Mouse (Mus musculus): Measurements from ENCODE around the gene S1pr2.
"Not testable (repeated sequence)": the region's sequence is repeated elsewhere in the genome, so short reads cannot be mapped to it uniquely, and the experiment has no call there.

S1pr2 gene

DNA sequence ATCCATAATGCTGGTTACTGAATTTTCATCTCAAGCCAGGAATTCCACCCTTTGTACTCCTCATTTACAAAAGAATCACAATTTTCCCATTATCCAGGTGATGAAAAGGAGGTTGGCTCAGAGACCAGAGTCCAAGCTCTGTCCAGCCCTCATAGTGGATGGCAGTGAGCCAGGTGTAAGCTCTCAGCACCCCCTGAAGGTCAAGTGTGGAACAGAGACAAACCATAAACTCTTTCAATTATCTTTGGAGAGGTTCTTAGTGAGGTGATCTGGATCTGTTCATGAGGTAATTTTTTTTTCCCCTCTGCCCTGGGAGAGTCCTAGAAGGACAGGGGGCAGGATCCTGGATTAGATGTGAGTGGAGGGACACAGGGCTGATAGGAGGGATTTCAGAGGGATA is 24.2 kb upstream of the S1pr2 start:
- peak; percentile 74 to 76 for DNase-seq

DNA sequence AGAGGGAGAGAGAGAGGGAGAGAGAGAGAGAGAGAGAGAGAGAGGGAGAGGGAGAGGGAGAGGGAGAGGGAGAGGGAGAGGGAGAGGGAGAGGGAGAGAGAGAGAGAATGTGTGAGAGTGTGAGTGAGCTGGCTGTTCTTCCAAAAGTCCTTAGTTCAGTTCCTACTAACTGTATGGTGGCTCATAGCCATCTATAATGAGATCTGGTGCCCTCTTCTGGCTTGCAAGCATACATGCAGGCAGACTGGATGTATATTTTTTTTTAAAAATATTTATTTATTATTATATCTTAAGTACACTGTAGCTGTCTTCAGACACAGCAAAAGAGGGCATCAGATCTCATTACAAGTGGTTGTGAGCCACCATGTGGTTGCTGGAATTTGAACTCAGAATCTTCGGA is 21.8 kb upstream of the S1pr2 start:
- not testable (repeated sequence) for DNase-seq

DNA sequence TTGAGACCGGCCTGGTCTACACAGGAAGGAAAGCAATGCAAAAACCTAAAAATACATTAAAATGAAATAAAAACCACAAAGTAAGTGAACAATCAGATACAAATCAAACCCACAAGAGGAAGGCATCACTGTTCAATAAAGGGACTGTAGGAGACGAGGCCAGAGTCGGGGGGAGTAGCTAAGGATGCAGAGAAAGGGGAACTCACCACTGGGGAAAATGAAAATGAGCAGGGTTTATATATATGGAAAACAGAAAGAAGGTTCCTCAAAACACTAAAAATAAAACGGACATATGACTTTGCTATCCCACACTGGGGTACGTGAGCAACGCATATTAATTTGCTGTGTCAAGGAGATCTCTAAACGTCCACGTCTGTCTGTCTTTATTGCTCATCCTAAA is 20.5 kb upstream of the S1pr2 start:
- DNase-seq = no peak

- peak; percentile 68 to 85 for DNase-seq
Observed at GRCm38 (mm10) chr9:20995069-20995468, 18.5 kb upstream of the S1pr2 start.

GRCm38 (mm10) chr9:20993165-20993898 is 16.8 kb upstream of the S1pr2 start:
- DNase-seq = no peak

- DNase-seq = no peak
Observed at GRCm38 (mm10) chr9:20991587-20991986, 15.0 kb upstream of the S1pr2 start.

DNA sequence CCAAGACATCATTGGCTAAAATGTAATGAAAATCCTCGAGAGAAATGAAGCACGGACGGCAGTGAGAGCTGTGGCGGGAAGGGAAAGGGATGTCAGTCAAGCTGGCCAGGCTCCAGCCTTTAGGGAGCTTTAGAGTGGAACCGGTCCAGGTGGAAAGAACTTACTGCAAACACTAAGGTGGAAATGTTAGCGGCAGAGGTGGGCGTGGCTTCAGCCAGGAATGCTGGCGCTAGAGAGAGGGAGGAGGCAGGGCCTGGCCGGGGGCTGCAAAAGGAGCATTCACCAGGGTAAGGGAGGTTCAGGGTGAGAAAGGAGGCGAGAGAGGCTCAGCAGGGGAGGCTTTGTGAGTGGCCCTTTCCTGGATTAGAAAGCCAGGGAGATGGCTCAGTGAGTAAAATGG is 14.3 kb upstream of the S1pr2 start:
- peak; percentile 74 to 82 for DNase-seq

DNA sequence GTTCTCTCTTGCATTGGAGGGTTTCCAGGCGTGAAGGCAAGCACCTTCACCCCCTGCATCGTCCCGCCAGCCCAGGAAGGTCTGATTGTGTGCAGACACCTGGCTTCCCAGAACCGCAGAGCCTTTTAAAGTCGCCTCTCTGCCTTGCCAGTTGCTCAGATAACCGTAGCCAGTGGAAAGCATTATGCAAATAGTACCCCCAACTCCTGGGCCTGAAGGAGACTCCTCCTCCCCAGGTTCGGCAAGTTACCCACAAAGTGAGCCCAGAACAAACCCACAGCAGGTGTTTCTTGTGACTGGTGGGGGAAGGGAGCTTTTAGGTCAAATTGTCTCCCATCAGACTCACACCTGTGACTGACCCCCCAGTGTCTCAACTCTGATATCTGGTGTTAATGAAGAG is 11.4 kb upstream of the S1pr2 start:
- DNase-seq = no peak

- DNase-seq = no peak
Observed at GRCm38 (mm10) chr9:20986952-20987686, 10.5 kb upstream of the S1pr2 start.

- no peak for DNase-seq
Observed at GRCm38 (mm10) chr9:20983169-20983568, 6.6 kb upstream of the S1pr2 start.

DNA sequence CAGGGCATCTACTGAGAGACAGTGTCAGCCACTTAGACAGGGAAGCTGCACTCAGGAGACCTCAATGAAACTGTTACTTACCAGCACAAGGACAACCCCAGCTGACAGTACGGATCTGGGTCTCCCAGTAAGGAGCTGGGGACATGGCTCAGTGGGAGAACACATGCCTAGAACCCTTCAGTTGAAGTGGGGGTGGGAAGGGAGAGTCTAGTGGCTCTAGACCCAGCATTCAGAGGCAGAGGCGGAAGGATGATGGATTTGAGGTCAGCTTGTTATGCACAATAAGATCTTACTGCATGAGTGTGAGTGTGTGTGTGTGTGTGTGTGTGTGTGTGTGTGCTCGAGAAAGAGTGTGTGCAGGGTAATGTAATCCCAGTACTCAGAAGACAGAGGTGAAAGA is 5.6 kb upstream of the S1pr2 start:
- no peak for DNase-seq

GRCm38 (mm10) chr9:20979769-20980168 is 3.2 kb upstream of the S1pr2 start:
- DNase-seq = no peak

DNA sequence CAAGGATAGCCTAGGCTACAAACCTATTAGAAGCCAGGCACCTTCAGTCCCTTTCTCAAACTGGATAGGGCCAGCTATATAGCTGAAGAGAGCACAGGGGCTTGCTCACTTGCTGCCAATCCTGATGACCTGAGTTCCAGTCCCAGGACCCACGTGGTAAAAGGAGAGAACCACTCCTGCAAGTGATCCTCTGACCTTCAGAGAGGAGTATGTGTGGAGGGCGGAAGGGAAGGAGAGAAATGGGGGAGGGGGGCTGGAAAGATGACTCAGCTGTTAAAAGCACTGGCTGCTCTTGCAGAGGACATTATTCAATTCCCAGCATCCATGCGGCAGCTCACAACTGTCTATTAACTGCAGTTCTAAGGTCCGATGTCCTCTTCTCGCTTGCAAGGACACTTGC is 2.6 kb upstream of the S1pr2 start:
- DNase-seq = no peak

DNA sequence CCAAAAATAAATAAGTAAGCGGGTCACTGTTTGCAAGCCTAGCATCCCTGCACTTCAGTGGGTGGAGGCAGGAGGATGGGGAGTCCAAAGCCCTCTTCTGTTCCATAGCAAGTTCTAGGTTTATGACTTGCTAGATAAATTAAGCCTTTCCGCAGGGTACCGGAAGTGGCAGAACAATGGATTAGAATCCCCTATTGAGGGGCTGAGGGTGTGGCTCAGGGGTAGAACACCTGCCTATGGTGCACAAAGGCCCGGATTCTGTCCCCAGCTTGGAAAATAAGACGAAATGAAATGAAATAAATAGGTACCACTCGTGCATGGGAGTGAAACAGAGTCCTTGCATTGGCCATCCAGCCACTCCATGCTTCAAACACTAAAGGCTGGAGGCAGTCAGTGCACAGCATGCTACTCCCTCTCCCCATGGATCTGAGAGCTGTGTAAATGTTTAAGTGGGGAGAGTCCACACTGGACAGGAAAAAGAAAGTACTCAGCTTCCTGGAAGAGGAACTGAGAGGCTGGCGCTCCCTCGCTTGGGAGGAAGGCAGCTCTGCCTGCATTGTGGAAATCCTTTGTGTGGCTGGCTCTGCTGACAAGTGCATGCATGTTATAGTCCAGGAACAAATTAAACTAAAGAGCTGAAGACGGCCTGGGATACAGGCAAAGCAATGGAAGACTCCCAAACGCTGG is 2.0 kb upstream of the S1pr2 start:
- DNase-seq = no peak

DNA sequence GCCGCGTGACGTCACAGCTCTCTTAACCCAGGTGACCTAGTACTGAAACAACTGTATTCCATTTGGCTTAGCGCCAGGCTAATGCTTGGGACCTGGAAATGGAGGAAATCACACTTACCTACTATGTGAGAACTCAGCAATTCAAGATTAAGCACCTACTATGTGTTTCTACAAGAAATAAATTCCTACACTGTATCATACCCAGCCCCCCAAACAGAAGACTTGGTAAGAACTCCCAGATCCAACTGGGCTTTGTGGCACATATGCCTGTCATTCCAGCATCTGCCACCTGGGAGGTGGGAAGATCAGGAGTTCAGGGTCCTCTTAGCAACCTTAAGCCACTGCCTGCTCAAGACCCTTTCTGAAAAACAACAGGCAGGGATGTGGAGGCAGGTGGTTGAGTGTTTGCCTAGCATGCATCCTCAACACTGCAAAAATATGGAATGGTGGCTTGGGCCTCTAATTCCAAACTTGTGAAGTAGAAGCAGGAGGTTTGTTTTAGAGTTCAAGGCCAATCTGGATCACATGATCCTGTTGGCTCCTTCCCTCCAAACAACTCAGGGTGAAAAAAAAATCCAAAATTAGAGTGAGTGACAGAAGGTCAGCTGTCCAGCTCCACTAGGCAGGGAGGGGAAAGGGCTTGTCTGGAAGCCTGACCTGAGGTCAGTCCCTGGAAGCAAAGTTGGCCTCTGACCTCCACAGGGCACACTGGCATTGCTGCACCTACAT is 544 bp upstream of the S1pr2 start:
- no peak for DNase-seq

DNA sequence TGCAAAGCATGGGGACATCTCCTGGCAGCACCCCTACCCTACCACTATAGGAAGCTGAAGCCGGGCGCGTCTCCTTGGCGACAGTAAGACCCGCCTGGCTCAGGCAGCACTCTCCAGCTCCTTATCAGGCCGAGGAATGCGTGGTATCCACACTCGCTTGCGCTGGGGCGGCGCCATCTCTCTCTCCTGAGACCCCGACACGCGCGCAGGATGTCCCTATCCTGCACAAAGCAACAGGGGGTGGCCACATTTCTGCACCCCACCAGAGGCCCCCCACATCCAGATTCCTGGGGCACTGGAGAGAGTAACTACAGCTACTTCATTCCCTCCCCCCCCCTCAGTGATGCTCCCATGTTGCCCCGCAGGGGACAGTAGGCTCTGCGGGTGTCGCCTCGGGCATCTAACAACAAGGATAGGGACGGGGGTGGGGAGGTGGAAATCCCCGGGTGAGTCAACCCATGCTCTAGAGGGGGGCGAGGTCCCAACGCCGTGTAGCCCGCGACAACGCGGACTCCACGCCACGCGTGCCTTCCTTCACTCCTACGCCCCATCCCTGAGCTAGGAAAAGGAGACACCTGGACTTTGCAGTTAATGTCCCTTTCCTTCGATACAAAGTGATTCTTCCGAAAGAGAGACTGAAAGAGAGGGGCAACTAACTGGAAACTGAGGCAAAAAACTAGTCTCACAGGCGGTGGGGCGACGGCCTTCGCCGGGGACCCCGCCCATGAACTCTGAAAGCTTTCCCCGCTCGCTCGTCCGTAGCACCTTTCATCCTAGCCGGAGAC is 958 bp downstream of the S1pr2 start:
- DNase-seq = peak in 1 of 2 experiments; percentile 49

GRCm38 (mm10) chr9:20973682-20974075 is 2.9 kb downstream of the S1pr2 start:
- peak in 1 of 2 experiments; percentile 32 for DNase-seq

DNA sequence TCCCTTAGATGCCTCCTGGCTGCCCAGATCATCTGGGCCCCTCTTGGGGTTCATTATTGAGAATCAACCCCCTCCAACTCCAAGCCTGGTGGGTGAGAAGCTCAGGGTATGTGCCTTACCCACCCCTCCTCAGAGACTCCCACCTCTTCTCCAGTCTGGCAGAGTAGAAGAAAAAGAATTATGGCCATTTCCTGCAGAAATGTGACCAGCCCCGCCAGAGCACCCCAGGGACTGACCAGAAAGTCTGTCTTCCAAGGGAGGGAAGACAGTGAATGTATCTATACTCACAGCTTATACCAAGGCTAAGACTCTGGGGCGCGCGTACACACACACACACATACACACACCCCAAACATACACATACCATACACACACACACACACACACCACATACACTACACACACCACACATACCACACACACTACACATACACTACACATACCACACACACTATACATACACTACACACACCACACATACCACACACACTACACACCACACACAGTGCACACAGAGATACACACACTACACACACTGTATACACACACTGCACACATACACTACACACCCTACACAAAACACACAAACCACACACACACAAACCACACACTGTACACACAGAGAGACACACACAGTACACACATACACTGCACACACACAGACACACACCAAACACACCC is 3.4 kb downstream of the S1pr2 start:
- peak in 1 of 2 experiments; percentile 39 for DNase-seq

DNA sequence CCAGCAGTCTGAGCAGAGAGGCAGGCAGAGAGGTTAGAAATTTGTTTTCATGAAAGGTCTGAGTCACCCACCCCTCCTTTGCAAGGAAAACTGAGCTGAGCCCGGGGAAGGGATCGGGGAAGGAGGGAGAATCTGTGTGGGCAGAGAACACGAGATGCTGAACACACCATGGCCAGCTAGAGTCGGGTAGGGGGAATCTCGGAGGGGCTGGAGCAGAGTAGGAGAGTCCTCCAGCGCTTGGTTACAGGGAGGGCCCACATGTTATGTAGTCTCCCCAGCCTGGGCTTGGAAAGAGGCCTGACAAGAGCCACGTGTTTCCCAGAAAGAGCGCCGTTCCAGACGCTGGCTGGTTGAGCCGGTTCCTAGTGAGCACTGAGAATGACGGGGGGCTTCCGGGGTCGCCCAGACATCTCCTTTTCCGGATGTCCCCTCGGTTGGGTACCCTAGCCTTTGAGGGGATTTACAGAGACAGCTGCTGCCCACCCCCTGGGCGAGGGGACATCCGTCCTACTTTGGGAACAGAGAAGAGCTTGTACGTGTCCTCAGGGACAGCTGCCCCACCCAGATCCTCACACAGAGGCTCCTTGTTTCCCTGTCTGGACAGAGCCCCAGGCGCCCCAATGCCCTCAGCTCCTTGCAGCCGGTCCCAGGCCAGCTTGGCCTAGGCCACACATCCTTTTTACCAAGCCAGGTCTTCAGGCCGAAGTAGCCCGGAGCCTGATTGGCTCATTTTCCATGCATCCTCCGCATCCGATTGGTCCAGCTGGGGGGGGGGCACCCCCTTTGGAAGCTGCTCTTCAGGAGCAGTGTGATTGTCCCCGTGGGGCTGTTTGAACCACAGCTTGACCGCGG is 4.2 kb downstream of the S1pr2 start:
- DNase-seq = peak; percentile 51 to 65

GRCm38 (mm10) chr9:20971751-20972140 is 4.8 kb downstream of the S1pr2 start:
- DNase-seq = no peak

- DNase-seq = no peak
Observed at GRCm38 (mm10) chr9:20966747-20967146, 9.8 kb downstream of the S1pr2 start.

All from kidney, postnatal 36 days (tissue).